Mouse (Mus musculus) liver (tissue): Measurements from ENCODE around the gene Klk1b3.
A peak's percentile ranks its signal among the peaks of the same experiment; 100 is the strongest.
"Not testable (repeated sequence)": the region's sequence is repeated elsewhere in the genome, so short reads cannot be mapped to it uniquely, and the experiment has no call there.

ENCODE experiments used
- DNase-seq: peaks from one replicate; pipeline ENCODE4 v3.0.0-alpha.2; 2020; ENCODE audit warnings: mixed read lengths

The Klk1b3 gene

GRCm38 (mm10) chr7:44197891-44198290 is at the start of gene Klk1b3:
Gene Klk1b3 (plus strand): TSS chr7:44198191.
- DNase-seq: no peak

GRCm38 (mm10) chr7:44179299-44180045 is 18.5 kb upstream of the Klk1b3 start:
- DNase-seq: no peak

- DNase-seq: not testable (repeated sequence)
Measured at GRCm38 (mm10) chr7:44186516-44186915, 11.5 kb upstream of the Klk1b3 start.

GRCm38 (mm10) chr7:44187936-44188335 is 10.1 kb upstream of the Klk1b3 start, which contains the start of gene Klk1b24:
Gene Klk1b24 (plus strand): TSS chr7:44188236.
- DNase-seq: not testable (repeated sequence)

GRCm38 (mm10) chr7:44193466-44193865 is 4.5 kb upstream of the Klk1b3 start:
- DNase-seq: not testable (repeated sequence)

GRCm38 (mm10) chr7:44207135-44207534 is 9.1 kb downstream of the Klk1b3 start, which contains the start of gene Klk1b4:
Gene Klk1b4 (plus strand): TSS chr7:44207435.
- not testable (repeated sequence) for DNase-seq

- no peak for DNase-seq
Measured at GRCm38 (mm10) chr7:44208307-44208706, 10.3 kb downstream of the Klk1b3 start.

- no peak for DNase-seq
Measured at GRCm38 (mm10) chr7:44215645-44216044, 17.7 kb downstream of the Klk1b3 start, which contains the start of gene Klk1b5. Gene Klk1b5 (plus strand): TSS chr7:44215945.

- peak; percentile 7 for DNase-seq
Measured at GRCm38 (mm10) chr7:44221601-44222000, 23.6 kb downstream of the Klk1b3 start.

GRCm38 (mm10) chr7:44222335-44222734 is 24.3 kb downstream of the Klk1b3 start:
- not testable (repeated sequence) for DNase-seq

GRCm38 (mm10) chr7:44225076-44225475 is 27.1 kb downstream of the Klk1b3 start, which contains the start of gene Klk1:
Gene Klk1 (plus strand): TSS chr7:44225360.
- DNase-seq: no peak

- DNase-seq: no peak
Measured at GRCm38 (mm10) chr7:44235909-44236308, 37.9 kb downstream of the Klk1b3 start, which contains the start of gene Gm36864. Gene Gm36864 (plus strand): TSS chr7:44236177.

GRCm38 (mm10) chr7:44239913-44240312 is 41.9 kb downstream of the Klk1b3 start:
- no peak for DNase-seq

- DNase-seq: no peak
Measured at GRCm38 (mm10) chr7:44240712-44241111, 42.7 kb downstream of the Klk1b3 start.

GRCm38 (mm10) chr7:44241163-44241562 is 43.2 kb downstream of the Klk1b3 start:
- DNase-seq: no peak

- DNase-seq: no peak
Measured at GRCm38 (mm10) chr7:44244080-44244479, 46.1 kb downstream of the Klk1b3 start.

- DNase-seq: peak; percentile 90
Measured at GRCm38 (mm10) chr7:44246055-44246983, 48.3 kb downstream of the Klk1b3 start, which contains the start of the genes 1700028J19Rik and 2410002F23Rik. Gene 1700028J19Rik (minus strand): TSS chr7:44246695. Gene 2410002F23Rik (plus strand): TSS chr7:44246722.

GRCm38 (mm10) chr7:44246984-44247470 is 49.0 kb downstream of the Klk1b3 start:
- no peak for DNase-seq

- DNase-seq: no peak
Measured at GRCm38 (mm10) chr7:44247971-44248370, 50.0 kb downstream of the Klk1b3 start.

GRCm38 (mm10) chr7:44249248-44249647 is 51.3 kb downstream of the Klk1b3 start:
- no peak for DNase-seq

- DNase-seq: not testable (repeated sequence)
Measured at GRCm38 (mm10) chr7:44250732-44251275, 52.8 kb downstream of the Klk1b3 start.
